Mouse (Mus musculus) forebrain, postnatal 0 days (tissue): ENCODE results near the gene Zar1l. TPM values are rescaled to one million over a fixed set of nuclear protein-coding genes. Genes with fewer than 3 reads are reported as not detected.

ENCODE experiments used
- ATAC-seq: fragments of 200-750 bp; cut with Nextera tagmentation; 2 replicates; pipeline ENCODE4 v1.8.0; 2017; ENCODE audit warnings: mild to moderate bottlenecking, moderate library complexity
- DNase-seq: peaks from one replicate; pipeline ENCODE4 v3.0.0-alpha.2; 2015
- H3K27ac ChIP-seq: fragments of 300-500 bp; sonication (generic); 2 replicates; pipeline ENCODE4 v1.5.1; 2014; ENCODE audit warnings: low read depth, mild to moderate bottlenecking, antibody characterized with exemption, low read length, moderate library complexity, mixed read lengths
- H3K27me3 ChIP-seq: fragments of 300-500 bp; sonication (generic); 2 replicates; pipeline ENCODE4 v1.6.1; 2014; ENCODE audit warnings: mild to moderate bottlenecking, low read length, mixed read lengths; ENCODE audit not compliant: insufficient read depth
- H3K36me3 ChIP-seq: fragments of 300-500 bp; sonication (generic); 2 replicates; pipeline ENCODE4 v1.6.1; 2014; ENCODE audit warnings: mild to moderate bottlenecking, moderate library complexity; ENCODE audit not compliant: insufficient read depth
- H3K4me1 ChIP-seq: fragments of 300-500 bp; sonication (generic); 2 replicates; pipeline ENCODE4 v1.6.1; 2014; ENCODE audit warnings: antibody characterized with exemption; ENCODE audit not compliant: insufficient read depth
- H3K4me2 ChIP-seq: fragments of 300-500 bp; sonication (generic); 2 replicates; pipeline ENCODE4 v1.6.1; 2014; ENCODE audit warnings: low read depth, mild to moderate bottlenecking, moderate library complexity
- H3K4me3 ChIP-seq: fragments of 300-500 bp; sonication (generic); 2 replicates; pipeline ENCODE4 v1.5.1; 2014; ENCODE audit warnings: low read depth, low read length, mixed read lengths
- H3K9ac ChIP-seq: fragments of 300-500 bp; sonication (generic); 2 replicates; pipeline ENCODE4 v1.6.1; 2014; ENCODE audit warnings: mild to moderate bottlenecking
- H3K9me3 ChIP-seq: fragments of 300-500 bp; sonication (generic); 2 replicates; pipeline ENCODE4 v1.6.1; 2016; ENCODE audit warnings: low read length
- CTCF ChIP-seq: sonication (generic); IDR thresholded peaks from 2 replicates; pipeline ENCODE4 v1.5.1; 2016; ENCODE audit warnings: antibody characterized with exemption, control low read depth, low read depth
- WGBS: fragments of 180-500 bp; shearing (Covaris S2); extraction: QIAGEN DNeasy Blood & Tissue Kit; methylation state at CpG from one replicate; pipeline ENCODE4 v1.1.7; 2014; 5-methylcytosine and 5-hydroxymethylcytosine counted together
- polyA plus RNA-seq: library from polyadenylated mRNA; unstranded; fragments of >200 nt; fragmentation: Nextera tagmentation; extraction: Ambion mirVana; gene quantifications from 2 replicates; pipeline ENCODE4 v1.2.1, GENCODE M21; 2015
- total RNA-seq: library from RNA; depleted of rRNA; stranded (reverse); fragments of >200 nt; gene quantifications from 2 replicates; pipeline ENCODE4 v1.2.3, GENCODE M21; 2014

Gene Zar1l
- total and polyA plus RNA-seq, 2 experiments from 2014 or later, result 0.43 TPM; not detected in 1

- Histone ChIP-seq H3K36me3 (peaks cover 29% of the 10 kb centered on the region), H3K4me3 (no peak overlapping the region), H3K4me1 (no peaks in the 10 kb centered on the region), H3K9me3 (no peaks in the 10 kb centered on the region), H3K27ac (no peak overlapping the region), H3K27me3 (no peaks in the 10 kb centered on the region), H3K4me2 (no peak overlapping the region), H3K9ac (no peak overlapping the region)
- no peak for ATAC-seq
- 81% methylated on average over 3 of the region's 3 CpGs for WGBS
- TF ChIP-seq CTCF, result no peak
- DNase-seq, result no peak
These were observed 27.7 kb downstream of the Zar1l start for GRCm38 (mm10) chr5:150490285-150490684.

GRCm38 (mm10) chr5:150485198-150485597 is 32.8 kb downstream of the Zar1l start:
- peaks cover 45% of the 10 kb centered on the region for H3K36me3 ChIP-seq
- TF ChIP-seq CTCF, result peak; percentile 63
- no peaks in the 10 kb centered on the region for H3K4me1 ChIP-seq
- WGBS, result 74% methylated on average over 3 of the region's 3 CpGs
- ATAC-seq (no peak), DNase-seq (peak; percentile 10)
- H3K4me2 ChIP-seq, result no peak overlapping the region
- no peak overlapping the region for H3K27ac ChIP-seq
- no peak overlapping the region for H3K9ac ChIP-seq
- no peaks in the 10 kb centered on the region for H3K9me3 ChIP-seq
- H3K27me3 ChIP-seq, result no peaks in the 10 kb centered on the region
- no peak overlapping the region for H3K4me3 ChIP-seq

DNA sequence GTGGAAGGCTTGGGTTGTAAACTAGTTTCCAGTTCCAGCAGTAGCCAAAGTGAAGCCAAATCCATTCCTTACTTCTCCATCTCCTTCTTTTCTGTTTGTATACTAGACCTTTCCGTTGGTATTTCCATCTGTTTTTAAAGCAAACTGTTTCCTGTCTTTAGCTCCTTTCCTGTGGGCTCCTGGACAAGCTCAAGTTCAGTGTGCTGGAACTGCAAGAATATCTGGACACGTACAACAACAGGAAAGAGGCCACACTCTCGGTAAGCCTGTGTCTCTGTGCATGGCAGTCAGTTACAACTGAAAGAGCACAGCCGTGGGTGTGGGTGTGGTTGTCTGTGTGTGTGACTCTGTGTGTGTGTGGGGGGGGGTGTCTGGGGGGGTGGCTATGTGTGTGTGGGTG is 39.4 kb downstream of the Zar1l start:
- Histone ChIP-seq H3K27me3 (no peaks in the 10 kb centered on the region), H3K9ac (no peak overlapping the region), H3K9me3 (no peaks in the 10 kb centered on the region), H3K4me1 (no peaks in the 10 kb centered on the region), H3K27ac (no peak overlapping the region), H3K36me3 (peaks cover 59% of the 10 kb centered on the region), H3K4me2 (no peak overlapping the region), H3K4me3 (no peak overlapping the region)
- no peak for TF ChIP-seq CTCF
- DNase-seq, result no peak
- ATAC-seq, result no peak
- 79% methylated on average over 4 of the region's 4 CpGs for whole genome bisulfite sequencing

DNA sequence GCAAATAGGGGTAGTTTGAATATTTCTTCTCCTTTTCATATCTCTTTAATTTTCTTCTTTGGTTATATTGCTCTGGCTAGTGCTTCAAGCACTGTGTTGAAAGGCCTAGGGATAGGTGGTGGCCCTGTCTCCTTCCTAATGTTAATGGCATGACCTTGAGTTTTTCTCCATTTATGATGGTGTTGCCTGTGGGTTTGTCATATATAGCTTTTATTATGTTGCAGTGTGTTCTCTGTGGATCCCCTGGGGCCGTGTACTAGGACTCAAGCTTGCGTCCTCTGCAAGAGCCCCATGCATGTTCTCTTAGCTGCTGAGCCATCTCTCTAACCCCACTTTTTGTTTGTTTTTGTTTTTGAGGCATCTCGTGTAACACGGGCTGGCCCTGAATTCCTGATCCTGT is 40.6 kb downstream of the Zar1l start:
- no peaks in the 10 kb centered on the region for H3K27me3 ChIP-seq
- no peak for ATAC-seq
- H3K9ac ChIP-seq, result no peak overlapping the region
- 81% methylated on average over 4 of the region's 4 CpGs for WGBS
- H3K4me3 ChIP-seq, result no peak overlapping the region
- H3K27ac ChIP-seq, result no peak overlapping the region
- no peak overlapping the region for H3K4me2 ChIP-seq
- DNase-seq, result no peak
- H3K36me3 ChIP-seq, result peaks cover 60% of the 10 kb centered on the region
- no peaks in the 10 kb centered on the region for H3K4me1 ChIP-seq
- TF ChIP-seq CTCF, result no peak
- no peaks in the 10 kb centered on the region for H3K9me3 ChIP-seq

- Histone ChIP-seq H3K9me3 (no peaks in the 10 kb centered on the region), H3K36me3 (peaks cover 65% of the 10 kb centered on the region)
- WGBS, result 79% methylated on average over 6 of the region's 6 CpGs
These were observed 49.5 kb downstream of the Zar1l start for GRCm38 (mm10) chr5:150468431-150468830.

GRCm38 (mm10) chr5:150466132-150466531 is 51.8 kb downstream of the Zar1l start:
- ATAC-seq, result peak; percentile 32; the same call in 1 of the 2 replicates
- no peak overlapping the region for H3K4me2 ChIP-seq
- no peak for TF ChIP-seq CTCF
- H3K36me3 ChIP-seq, result peaks cover 45% of the 10 kb centered on the region
- H3K9ac ChIP-seq, result no peak overlapping the region
- no peaks in the 10 kb centered on the region for H3K9me3 ChIP-seq
- H3K27ac ChIP-seq, result no peak overlapping the region
- no peaks in the 10 kb centered on the region for H3K4me1 ChIP-seq
- DNase-seq, result peak; percentile 13
- H3K4me3 ChIP-seq, result no peak overlapping the region
- no peaks in the 10 kb centered on the region for H3K27me3 ChIP-seq
- WGBS, result 71% methylated on average over 12 of the region's 12 CpGs

More at GRCm38 (mm10) chr5:150468431-150468830, 49.5 kb downstream of the Zar1l start:
- H3K27me3 ChIP-seq, result no peaks in the 10 kb centered on the region
- no peak for TF ChIP-seq CTCF
- H3K4me1 ChIP-seq, result no peaks in the 10 kb centered on the region
- DNase-seq (no peak), ATAC-seq (no peak)
- H3K27ac ChIP-seq, result no peak overlapping the region
- H3K9ac ChIP-seq, result no peak overlapping the region
- H3K4me2 ChIP-seq, result no peak overlapping the region
- no peak overlapping the region for H3K4me3 ChIP-seq

DNA sequence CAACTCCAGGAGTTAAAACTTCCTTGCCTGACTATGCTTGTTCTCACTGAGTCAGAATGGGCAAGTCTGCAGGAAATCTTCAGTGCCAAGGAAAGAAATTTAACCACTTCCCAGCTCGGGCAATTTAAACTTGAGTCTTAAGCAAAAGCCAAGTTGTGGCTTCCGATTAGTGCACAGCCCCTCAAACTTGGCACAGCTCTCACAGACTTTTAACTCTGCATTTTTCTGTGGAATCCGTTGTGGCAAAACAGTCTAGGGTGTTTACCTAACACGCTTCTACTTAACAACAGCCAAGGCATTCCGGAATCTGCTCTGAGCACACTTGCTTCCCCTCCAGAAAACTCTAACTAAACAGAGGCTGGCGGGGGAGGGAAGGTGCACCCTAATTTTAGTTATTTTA is 52.7 kb downstream of the Zar1l start:
- Histone ChIP-seq H3K4me1 (no peaks in the 10 kb centered on the region), H3K36me3 (peaks cover 41% of the 10 kb centered on the region), H3K9ac (no peak overlapping the region), H3K9me3 (no peaks in the 10 kb centered on the region), H3K27me3 (no peaks in the 10 kb centered on the region), H3K4me3 (no peak overlapping the region), H3K27ac (no peak overlapping the region), H3K4me2 (no peak overlapping the region)
- no peak for TF ChIP-seq CTCF
- no peak for ATAC-seq
- DNase-seq, result no peak
- WGBS, result 53% methylated on average over 6 of the region's 6 CpGs

DNA sequence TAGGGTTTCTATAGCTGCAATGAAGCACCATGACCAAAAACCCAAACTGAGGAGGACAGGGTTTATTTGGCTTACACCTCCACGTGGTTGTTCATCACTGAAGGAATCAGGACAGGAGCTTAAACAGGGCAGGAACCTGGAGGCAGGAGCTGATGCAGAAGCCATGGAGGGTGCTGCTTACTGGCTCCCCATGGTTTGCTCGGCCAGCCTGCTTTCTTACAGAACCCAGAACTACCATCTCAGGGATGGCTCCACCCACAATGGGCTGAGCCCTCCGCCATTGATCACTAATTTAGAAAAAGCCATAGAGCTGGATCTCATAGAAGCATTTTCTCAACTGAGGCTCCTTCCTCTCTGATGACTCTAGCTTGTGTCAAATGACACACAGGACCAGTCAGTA is 53.2 kb downstream of the Zar1l start:
- TF ChIP-seq CTCF, result no peak

More for the DNA sequence above, 53.2 kb downstream of the Zar1l start:
- no peak for ATAC-seq
- H3K27me3 ChIP-seq, result no peaks in the 10 kb centered on the region
- no peaks in the 10 kb centered on the region for H3K9me3 ChIP-seq
- no peaks in the 10 kb centered on the region for H3K4me1 ChIP-seq
- no peak overlapping the region for H3K4me2 ChIP-seq
- DNase-seq, result no peak
- no peak overlapping the region for H3K9ac ChIP-seq
- H3K36me3 ChIP-seq, result peaks cover 41% of the 10 kb centered on the region
- H3K4me3 ChIP-seq, result no peak overlapping the region
- no peak overlapping the region for H3K27ac ChIP-seq
- 70% methylated on average over 3 of the region's 3 CpGs for WGBS
